Mouse (Mus musculus) liver, embryonic 12.5 days (tissue): Measurements from ENCODE around the gene Dsp. TPM values are rescaled to one million over a fixed set of nuclear protein-coding genes. Genes with fewer than 3 reads are reported as not detected.

ENCODE experiments used
- ATAC-seq: fragments of 200-750 bp; cut with Nextera tagmentation; 2 replicates; pipeline ENCODE4 v1.8.0; 2017; ENCODE audit warnings: moderate number of reproducible peaks, mild to moderate bottlenecking, moderate library complexity
- H3K27ac ChIP-seq: fragments of 300-500 bp; sonication (generic); 2 replicates; pipeline ENCODE4 v1.5.1; 2016; ENCODE audit warnings: mild to moderate bottlenecking
- H3K27me3 ChIP-seq: fragments of 300-500 bp; sonication (generic); replicated peaks from 2 replicates; pipeline ENCODE4 v1.6.1; 2016; ENCODE audit warnings: mild to moderate bottlenecking, moderate library complexity
- H3K36me3 ChIP-seq: fragments of 300-500 bp; sonication (generic); 2 replicates; pipeline ENCODE4 v1.6.1; 2016; ENCODE audit warnings: mild to moderate bottlenecking, moderate library complexity
- H3K4me1 ChIP-seq: fragments of 300-500 bp; sonication (generic); 2 replicates; pipeline ENCODE4 v1.6.1; 2016
- H3K4me2 ChIP-seq: fragments of 300-500 bp; sonication (generic); 2 replicates; pipeline ENCODE4 v1.6.1; 2016; ENCODE audit warnings: mild to moderate bottlenecking, moderate library complexity
- H3K4me3 ChIP-seq: fragments of 300-500 bp; sonication (generic); 2 replicates; pipeline ENCODE4 v1.5.1; 2016; ENCODE audit warnings: mild to moderate bottlenecking, moderate library complexity
- H3K9ac ChIP-seq: fragments of 300-500 bp; sonication (generic); 2 replicates; pipeline ENCODE4 v1.6.1; 2016; ENCODE audit warnings: mild to moderate bottlenecking, moderate library complexity
- H3K9me3 ChIP-seq: fragments of 300-500 bp; sonication (generic); replicated peaks from 2 replicates; pipeline ENCODE4 v1.6.1; 2016; ENCODE audit warnings: mild to moderate bottlenecking, moderate library complexity
- WGBS: fragments of 180-500 bp; shearing (Covaris S2); methylation state at CpG from one replicate; pipeline ENCODE4 v1.1.7; 2016; ENCODE audit not compliant: insufficient replicate concordance; 5-methylcytosine and 5-hydroxymethylcytosine counted together
- polyA plus RNA-seq: library from polyadenylated mRNA; unstranded; fragments of >200 nt; fragmentation: Nextera tagmentation; extraction: Ambion mirVana; gene quantifications from 2 replicates; pipeline ENCODE4 v1.2.1, GENCODE M21; 2016

The Dsp gene
- polyA plus RNA-seq, 1 experiment from 2014 or later: 2.1 TPM

DNA sequence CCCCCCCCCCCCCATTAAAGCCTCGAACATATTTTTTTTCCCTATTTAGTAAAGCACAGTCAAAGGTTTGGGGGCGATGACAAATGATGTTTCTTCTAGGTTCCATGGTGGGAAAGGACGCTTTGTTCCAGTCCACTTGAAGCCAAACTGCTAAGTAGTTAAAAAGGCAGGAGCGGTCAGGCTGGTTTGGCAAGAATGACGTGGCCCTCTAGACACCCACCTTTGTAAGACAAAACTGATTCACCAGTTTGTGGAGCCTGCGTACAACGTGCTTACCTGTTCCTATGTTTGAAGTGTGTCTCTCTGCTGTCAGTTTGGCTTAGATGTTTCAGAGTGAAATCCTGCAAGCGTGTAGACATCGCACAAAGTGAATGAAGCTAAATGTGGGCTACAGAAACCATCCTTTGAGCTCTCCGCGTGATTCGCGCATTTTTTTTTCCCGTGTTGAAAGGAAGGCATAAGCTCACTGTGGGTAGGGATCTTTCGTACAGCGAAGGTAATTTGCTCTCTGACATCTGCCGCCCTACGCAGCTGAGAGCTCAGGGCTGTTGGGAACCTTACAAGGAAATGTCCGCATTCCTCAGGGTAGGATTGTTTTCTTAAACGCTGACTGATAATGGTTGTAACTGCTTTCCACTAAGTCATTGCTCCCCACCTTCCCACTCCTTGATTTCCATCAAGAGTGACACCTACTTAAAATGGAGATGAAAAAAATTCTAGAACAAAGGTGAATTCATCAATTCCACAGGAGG lies 6.0 kb upstream of the Dsp start:
- 15% methylated on average over 20 of the region's 20 CpGs for WGBS
- Histone ChIP-seq H3K4me1 (0 out of 2 replicates have a peak, but pooled peaks cover 3% of the 10 kb centered on the region), H3K4me2 (peak overlapping the region; percentile 40), H3K27me3 (peaks cover 55% of the 10 kb centered on the region), H3K36me3 (no peaks in the 10 kb centered on the region), H3K4me3 (0 out of 2 replicates have a peak overlapping the region, but pooled peaks have one; percentile 5), H3K9ac (no peak overlapping the region), H3K9me3 (no peaks in the 10 kb centered on the region), H3K27ac (no peak overlapping the region)
- no peak for ATAC-seq

DNA sequence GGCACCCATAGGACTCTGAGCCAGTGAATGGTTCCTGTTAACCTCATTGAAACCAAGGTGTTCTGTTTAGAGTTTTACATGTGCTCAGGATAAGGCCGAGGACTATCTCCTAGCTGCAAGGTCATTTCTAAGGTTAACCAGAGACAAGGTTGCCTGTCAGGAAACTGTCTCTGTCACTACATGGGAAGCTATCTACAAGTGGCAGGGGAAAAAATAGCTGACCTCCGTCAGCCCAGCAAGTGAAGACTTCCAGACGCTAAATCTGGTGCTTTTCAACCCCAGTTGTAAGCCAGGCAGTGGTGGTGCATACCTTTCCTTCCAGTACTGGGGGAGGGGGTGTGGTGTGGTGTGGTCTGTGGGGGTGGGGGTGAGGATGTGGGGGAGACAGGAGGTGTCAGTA lies 2.7 kb upstream of the Dsp start:
- WGBS: 17% methylated on average over 3 of the region's 3 CpGs
- Histone ChIP-seq H3K27me3 (peaks cover 77% of the 10 kb centered on the region), H3K9me3 (no peaks in the 10 kb centered on the region), H3K27ac (no peak overlapping the region), H3K36me3 (no peaks in the 10 kb centered on the region), H3K4me2 (no peak overlapping the region), H3K9ac (no peak overlapping the region), H3K4me1 (peaks cover 14% of the 10 kb centered on the region), H3K4me3 (no peak overlapping the region)
- ATAC-seq: no peak

DNA sequence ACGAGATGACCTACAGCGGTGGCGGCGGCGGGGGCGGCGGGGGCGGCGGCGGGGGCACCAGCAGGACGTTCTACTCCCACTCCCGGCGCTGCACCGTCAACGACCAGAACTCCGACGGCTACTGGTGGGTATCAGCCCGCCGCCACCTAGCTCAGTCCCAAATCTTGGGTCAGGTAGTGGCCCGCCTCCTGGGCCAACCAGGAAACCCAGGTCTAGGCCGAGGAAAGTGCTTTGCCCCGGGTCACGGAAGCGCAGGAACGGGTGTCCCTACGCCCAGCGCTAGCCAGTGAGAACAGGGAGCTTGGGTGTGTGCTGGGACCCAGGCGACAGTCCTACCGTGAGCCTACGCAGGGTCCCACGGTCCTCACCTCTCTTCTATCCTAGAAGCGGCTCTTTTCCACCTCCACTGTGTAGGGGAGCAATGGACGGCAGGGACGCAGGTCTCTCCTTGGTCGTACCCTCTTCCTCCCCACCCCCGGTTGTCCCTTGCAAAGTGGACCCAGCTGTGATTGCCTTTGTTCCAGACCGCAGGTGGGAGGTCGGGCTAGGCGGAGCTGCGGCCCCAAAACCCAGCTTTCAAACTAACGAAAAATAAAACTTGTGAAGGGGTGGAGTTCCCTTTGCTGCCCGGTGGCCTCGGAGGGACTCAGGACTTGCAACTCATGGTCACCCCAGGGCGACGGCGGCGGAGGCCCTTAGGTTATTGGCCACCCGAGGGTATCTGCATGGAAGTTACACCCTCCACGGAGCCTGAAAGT lies 756 bp downstream of the Dsp start:
- WGBS: 1% methylated on average over 49 of the region's 49 CpGs
- Histone ChIP-seq H3K4me2 (peak overlapping the region; percentile 70), H3K36me3 (no peaks in the 10 kb centered on the region), H3K4me1 (peaks cover 18% of the 10 kb centered on the region), H3K4me3 (peak overlapping the region; percentile 51), H3K9me3 (no peaks in the 10 kb centered on the region), H3K9ac (peak overlapping the region; percentile 42; the same call in 1 of the 2 replicates), H3K27me3 (peaks cover 64% of the 10 kb centered on the region), H3K27ac (peak overlapping the region; percentile 50; the same call in 1 of the 2 replicates)
- peak; percentile 36 for ATAC-seq

DNA sequence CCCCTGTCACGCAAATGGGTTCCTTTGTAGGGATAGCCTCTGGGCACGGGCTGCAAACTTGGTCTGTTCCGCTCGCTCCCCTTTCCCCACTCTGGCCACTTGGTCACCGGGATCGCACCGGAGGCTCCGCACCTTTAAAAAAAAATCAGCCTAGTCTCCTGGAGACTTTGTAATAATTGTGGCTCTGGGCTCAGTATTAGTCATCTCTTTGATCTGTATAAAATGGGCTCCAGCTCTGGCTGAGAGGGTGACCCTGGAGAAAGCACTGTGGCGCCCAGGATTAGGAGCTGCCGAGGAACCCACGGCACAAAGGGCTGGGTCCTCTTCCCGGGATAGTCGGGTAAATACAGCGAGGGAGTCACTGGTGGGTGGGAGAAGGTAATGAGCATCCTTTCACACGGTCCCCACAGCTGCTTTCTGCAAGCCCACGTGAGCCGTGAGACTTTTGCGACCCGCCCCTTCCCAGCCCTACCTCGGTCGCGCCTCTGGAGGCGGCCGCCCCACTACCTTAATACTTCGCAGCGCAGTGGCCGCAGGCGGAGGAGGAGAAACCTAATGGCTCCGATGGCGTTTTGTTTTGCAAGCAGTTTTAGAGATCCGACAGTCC lies 1.4 kb downstream of the Dsp start:
- peak overlapping the region; percentile 70 for H3K4me2 ChIP-seq
- H3K9ac ChIP-seq: 0 out of 2 replicates have a peak overlapping the region, but pooled peaks have one; percentile 42
- peaks cover 18% of the 10 kb centered on the region for H3K4me1 ChIP-seq
- no peaks in the 10 kb centered on the region for H3K36me3 ChIP-seq
- ATAC-seq: no peak
- H3K9me3 ChIP-seq: no peaks in the 10 kb centered on the region
- H3K4me3 ChIP-seq: peak overlapping the region; percentile 51
- 1% methylated on average over 31 of the region's 31 CpGs for WGBS
- peaks cover 64% of the 10 kb centered on the region for H3K27me3 ChIP-seq
- no peak overlapping the region for H3K27ac ChIP-seq

DNA sequence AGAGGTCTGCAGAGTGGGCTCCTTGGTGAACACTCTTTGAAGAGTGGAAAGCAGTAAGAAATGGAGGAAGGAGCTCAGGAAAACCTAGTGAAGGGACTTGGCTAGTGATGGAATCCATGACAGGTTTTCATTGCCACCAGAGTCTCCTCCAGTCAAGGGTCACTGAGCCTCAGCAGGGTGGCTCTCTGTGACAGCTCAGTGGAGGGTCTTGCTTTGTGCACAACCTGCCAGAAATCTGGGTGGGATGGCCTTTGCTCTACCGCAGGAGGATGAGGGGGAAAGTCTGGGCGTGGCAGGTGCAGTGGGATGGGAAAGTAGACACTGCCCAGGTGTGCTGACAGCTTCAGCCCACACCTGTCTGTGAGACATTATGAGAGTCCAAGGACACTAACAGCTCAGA lies 4.4 kb downstream of the Dsp start:
- no peak overlapping the region for H3K9ac ChIP-seq
- no peaks in the 10 kb centered on the region for H3K9me3 ChIP-seq
- no peak overlapping the region for H3K4me2 ChIP-seq
- 25% methylated on average over 2 of the region's 2 CpGs for WGBS
- H3K27ac ChIP-seq: no peak overlapping the region
- no peak overlapping the region for H3K4me3 ChIP-seq
- H3K4me1 ChIP-seq: peaks cover 21% of the 10 kb centered on the region
- no peak for ATAC-seq
- peaks cover 44% of the 10 kb centered on the region for H3K27me3 ChIP-seq
- H3K36me3 ChIP-seq: no peaks in the 10 kb centered on the region

DNA sequence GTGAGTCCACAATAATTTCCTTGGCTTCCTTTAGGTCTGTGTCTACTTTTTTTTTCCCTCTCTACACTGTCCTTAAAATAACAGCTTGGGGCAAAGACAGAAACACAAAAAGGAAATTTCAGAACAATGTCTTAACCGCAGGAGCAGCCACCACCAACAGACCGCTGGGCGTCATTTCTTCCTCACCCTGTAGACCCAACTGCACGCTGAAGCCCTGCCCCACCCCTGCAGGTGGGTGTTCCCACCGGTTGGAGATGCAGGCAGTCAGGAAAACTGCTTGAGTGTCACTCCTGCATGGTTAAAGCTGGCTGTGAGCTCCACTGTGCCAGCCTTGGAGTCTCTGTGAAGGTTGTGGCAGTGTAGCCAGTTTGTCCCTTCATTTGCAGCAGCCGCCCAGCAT lies 6.5 kb downstream of the Dsp start:
- no peak overlapping the region for H3K4me3 ChIP-seq
- peaks cover 10% of the 10 kb centered on the region; the same call in 1 of the 2 replicates for H3K4me1 ChIP-seq
- no peaks in the 10 kb centered on the region for H3K36me3 ChIP-seq
- H3K27me3 ChIP-seq: peaks cover 23% of the 10 kb centered on the region
- ATAC-seq: no peak
- no peak overlapping the region for H3K4me2 ChIP-seq
- no peak overlapping the region for H3K9ac ChIP-seq
- 19% methylated on average over 6 of the region's 6 CpGs for WGBS
- H3K9me3 ChIP-seq: no peaks in the 10 kb centered on the region
- no peak overlapping the region for H3K27ac ChIP-seq

DNA sequence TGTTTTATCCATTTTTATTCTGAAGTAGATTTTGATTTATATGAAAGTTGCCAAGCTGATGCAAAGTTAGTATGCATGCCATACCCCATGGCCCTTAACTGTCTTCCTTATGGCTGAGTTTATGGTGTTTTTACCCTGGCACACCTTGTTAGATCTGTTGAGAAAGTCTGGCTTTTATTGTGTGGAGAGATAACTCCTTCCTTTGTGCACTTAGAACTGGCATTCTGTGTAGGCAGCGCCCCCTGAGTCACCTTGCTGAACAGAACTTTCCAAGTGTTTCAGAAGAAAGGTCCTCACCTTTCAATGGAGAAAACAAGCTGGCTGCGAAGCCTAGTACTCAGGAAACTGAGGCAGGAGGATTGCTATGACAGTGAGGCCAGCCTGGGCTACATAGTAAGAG lies 10.9 kb downstream of the Dsp start:
- H3K27ac ChIP-seq: no peak overlapping the region
- ATAC-seq: no peak
- H3K4me3 ChIP-seq: no peak overlapping the region
- H3K27me3 ChIP-seq: peaks cover 5% of the 10 kb centered on the region; the same call in 1 of the 2 replicates
- WGBS: 63% methylated on average over 2 of the region's 2 CpGs
- 0 out of 2 replicates have a peak, but pooled peaks cover 3% of the 10 kb centered on the region for H3K4me1 ChIP-seq
- H3K9ac ChIP-seq: no peak overlapping the region
- H3K9me3 ChIP-seq: no peaks in the 10 kb centered on the region
- no peak overlapping the region for H3K4me2 ChIP-seq
- no peaks in the 10 kb centered on the region for H3K36me3 ChIP-seq

DNA sequence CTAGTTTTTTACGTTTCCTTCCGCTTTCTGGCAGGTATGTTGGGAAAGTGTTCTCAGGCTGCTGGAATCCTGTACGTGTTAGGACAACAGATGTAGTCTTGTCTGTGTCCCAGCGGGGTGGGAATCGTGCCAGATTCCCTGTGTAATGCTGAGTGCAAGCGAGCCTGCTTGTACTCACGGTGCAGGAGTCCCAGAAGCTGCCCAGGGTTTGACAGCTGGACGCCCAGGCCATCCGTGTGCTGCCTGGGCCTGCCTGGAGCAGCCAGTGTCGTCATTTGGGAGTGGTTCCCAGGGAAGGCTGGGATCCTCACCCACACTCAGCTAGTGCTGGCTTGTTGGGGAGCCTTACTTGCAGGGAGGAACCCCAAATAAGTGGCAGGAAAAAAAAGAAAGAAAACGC lies 11.6 kb downstream of the Dsp start:
- no peak overlapping the region for H3K4me2 ChIP-seq
- no peak overlapping the region for H3K4me3 ChIP-seq
- peaks cover 4% of the 10 kb centered on the region; the same call in 1 of the 2 replicates for H3K27me3 ChIP-seq
- no peak for ATAC-seq
- no peak overlapping the region for H3K9ac ChIP-seq
- WGBS: 53% methylated on average over 11 of the region's 11 CpGs
- H3K9me3 ChIP-seq: no peaks in the 10 kb centered on the region
- H3K27ac ChIP-seq: no peak overlapping the region
- H3K36me3 ChIP-seq: peaks cover 2% of the 10 kb centered on the region; the same call in 1 of the 2 replicates
- H3K4me1 ChIP-seq: 0 out of 2 replicates have a peak, but pooled peaks cover 1% of the 10 kb centered on the region

DNA sequence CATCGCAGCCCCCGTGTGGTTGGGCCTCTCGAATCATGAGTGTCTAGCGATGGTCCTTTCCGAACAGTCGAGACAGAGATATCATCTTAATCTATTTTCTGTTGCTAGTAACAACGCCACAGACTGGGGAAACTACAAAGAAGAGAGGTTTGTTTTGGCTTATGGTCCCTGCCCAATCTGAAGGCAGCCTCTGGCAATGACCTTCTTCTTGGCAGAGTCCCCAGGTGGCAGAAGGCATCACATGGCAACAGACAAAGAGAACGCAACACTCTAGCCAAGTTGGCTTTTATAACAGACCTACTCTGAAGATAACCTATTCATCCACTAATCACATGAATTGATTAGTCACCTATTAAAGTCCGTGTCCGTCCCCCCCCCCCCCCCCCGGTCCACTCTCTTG lies 13.8 kb downstream of the Dsp start:
- ATAC-seq: no peak
- peaks cover 4% of the 10 kb centered on the region; the same call in 1 of the 2 replicates for H3K36me3 ChIP-seq
- H3K9me3 ChIP-seq: no peaks in the 10 kb centered on the region
- 77% methylated on average over 11 of the region's 11 CpGs for WGBS
- no peak overlapping the region for H3K4me2 ChIP-seq
- H3K4me1 ChIP-seq: no peaks in the 10 kb centered on the region
- no peak overlapping the region for H3K9ac ChIP-seq
- H3K27me3 ChIP-seq: no peaks in the 10 kb centered on the region
- H3K4me3 ChIP-seq: no peak overlapping the region
- no peak overlapping the region for H3K27ac ChIP-seq

DNA sequence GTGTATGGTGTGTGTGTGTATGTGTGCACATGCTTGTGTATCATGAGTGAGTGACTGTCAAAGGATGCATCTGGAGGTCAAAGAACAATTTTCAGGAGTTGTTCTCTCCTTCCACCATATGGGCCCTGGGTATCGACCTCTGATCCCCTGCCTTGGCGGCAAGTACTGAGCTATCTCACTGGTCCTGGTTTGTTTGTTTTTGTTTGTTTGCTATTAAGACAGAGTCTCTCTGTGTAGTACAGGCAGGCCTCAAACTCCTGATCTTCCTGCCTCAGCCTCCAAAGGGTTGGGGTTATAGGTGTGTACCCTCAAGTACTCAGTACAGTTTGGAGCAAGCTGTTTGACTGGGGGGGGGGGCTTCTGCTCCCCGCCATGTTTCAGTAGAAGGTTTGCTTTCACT lies 16.0 kb downstream of the Dsp start:
- H3K4me2 ChIP-seq: no peak overlapping the region
- peaks cover 4% of the 10 kb centered on the region; the same call in 1 of the 2 replicates for H3K36me3 ChIP-seq
- H3K4me3 ChIP-seq: no peak overlapping the region
- no peak overlapping the region for H3K27ac ChIP-seq
- no peaks in the 10 kb centered on the region for H3K9me3 ChIP-seq
- H3K9ac ChIP-seq: no peak overlapping the region
- H3K27me3 ChIP-seq: no peaks in the 10 kb centered on the region
- 78% methylated on average over 3 of the region's 3 CpGs for WGBS
- peaks cover 5% of the 10 kb centered on the region; the same call in 1 of the 2 replicates for H3K4me1 ChIP-seq
- no peak for ATAC-seq

DNA sequence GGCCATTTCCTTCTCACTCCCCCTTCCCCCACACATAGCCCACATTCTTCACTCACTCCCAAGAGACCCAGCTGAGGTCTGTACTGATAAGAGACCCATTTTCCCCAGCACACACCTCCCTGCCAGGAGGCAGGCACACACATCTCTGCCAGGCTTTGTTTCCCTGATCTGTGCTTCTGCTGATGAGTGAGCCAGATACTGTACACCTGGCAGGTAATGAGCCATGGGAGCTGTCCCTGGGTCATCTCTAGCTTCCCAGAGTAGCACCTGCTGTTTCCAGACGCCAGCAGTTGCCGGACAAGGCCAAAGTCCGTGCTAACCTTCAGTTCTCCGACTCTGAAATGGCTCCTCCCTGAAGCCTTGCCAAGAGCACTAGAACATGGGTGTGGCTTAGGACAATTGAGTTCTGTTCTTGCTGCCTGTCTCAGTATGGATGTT lies 19.6 kb downstream of the Dsp start:
- Histone ChIP-seq H3K27me3 (no peaks in the 10 kb centered on the region), H3K9me3 (no peaks in the 10 kb centered on the region), H3K27ac (no peak overlapping the region), H3K36me3 (peaks cover 8% of the 10 kb centered on the region; the same call in 1 of the 2 replicates), H3K4me1 (peaks cover 5% of the 10 kb centered on the region; the same call in 1 of the 2 replicates), H3K4me2 (no peak overlapping the region), H3K9ac (no peak overlapping the region), H3K4me3 (no peak overlapping the region)
- WGBS: 30% methylated on average over 4 of the region's 4 CpGs
- ATAC-seq: no peak

DNA sequence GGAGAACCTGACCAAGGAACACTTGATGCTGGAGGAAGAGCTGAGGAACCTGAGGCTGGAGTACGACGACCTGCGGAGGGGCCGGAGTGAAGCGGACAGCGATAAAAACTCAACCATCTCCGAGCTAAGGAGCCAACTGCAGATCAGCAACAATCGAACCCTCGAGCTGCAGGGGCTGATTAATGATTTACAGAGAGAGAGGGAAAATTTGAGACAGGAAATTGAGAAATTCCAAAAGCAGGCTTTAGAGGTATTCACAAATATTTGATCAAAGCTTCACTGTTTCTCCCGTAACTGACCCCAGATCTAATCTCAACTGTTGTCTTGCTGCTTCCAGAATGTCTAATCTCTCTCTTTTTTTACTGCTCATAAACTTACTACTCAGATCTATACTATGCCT lies 42.3 kb downstream of the Dsp start:
- H3K4me2 ChIP-seq: no peak overlapping the region
- H3K9ac ChIP-seq: no peak overlapping the region
- no peak overlapping the region for H3K27ac ChIP-seq
- H3K9me3 ChIP-seq: peaks cover 30% of the 10 kb centered on the region
- H3K4me1 ChIP-seq: no peaks in the 10 kb centered on the region
- H3K4me3 ChIP-seq: no peak overlapping the region
- no peak for ATAC-seq
- H3K27me3 ChIP-seq: no peaks in the 10 kb centered on the region
- H3K36me3 ChIP-seq: peaks cover 68% of the 10 kb centered on the region
- WGBS: 69% methylated on average over 10 of the region's 10 CpGs
